Mouse (Mus musculus) right cerebral cortex, postnatal 25 days (tissue): ENCODE results near the gene Urah.

Source experiments
- DNase-seq: peaks from one replicate; pipeline ENCODE4 v3.0.0; 2022

Urah gene

GRCm38 (mm10) chr7:140877364-140877763 lies 42.5 kb downstream of the Urah start:
- no peak for DNase-seq

GRCm38 (mm10) chr7:140879355-140879754 lies 44.5 kb downstream of the Urah start:
- DNase-seq = no peak

- DNase-seq = no peak
Measured at GRCm38 (mm10) chr7:140880419-140880818, 45.6 kb downstream of the Urah start.

GRCm38 (mm10) chr7:140880865-140881515 lies 46.2 kb downstream of the Urah start:
- no peak for DNase-seq

DNA sequence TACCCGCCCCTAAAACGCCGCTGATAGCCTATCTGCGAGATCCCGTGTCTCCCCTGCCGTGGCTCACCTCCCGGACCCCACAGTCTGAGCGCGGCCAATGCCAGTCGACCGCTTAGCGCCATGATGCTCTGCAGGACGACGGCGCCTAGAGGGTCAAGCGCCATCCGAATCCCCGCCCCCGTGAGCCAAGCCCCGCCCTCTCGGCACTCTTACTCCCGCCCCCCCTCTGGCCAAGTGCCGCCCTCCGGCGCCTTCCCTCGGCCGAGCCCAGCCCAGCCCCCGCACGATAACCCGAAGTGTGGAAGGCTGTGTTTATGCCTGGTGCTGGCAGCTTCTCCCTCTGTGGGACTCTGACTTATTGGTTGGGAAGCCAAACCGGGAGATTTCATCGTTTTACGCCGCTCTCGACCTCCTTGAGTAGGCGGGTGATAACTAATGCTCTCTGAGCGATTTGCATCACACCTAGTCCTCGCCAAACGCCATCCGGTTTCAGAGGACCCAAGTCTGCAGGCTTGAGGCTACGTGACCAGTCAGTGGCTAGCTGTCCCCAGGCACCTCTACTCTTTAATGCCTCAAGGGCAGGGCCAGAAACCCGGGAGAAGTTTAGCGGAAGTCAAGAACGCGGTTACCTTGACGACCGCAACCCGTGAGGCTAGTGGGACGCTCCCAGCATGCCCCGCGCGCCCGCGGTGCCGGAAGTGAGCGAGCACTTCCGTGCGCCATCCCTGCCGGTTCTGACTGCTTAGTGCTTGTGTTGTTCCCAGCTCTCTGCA lies 47.1 kb downstream of the Urah start, which contains the start of the genes Psmd13 and Sirt3:
TSS of gene Psmd13 (plus strand) at position 273 of the 773 bp plus-strand sequence.
TSS of gene Sirt3 (minus strand) at position 614 of the 773 bp plus-strand sequence.
- peak; percentile 94 for DNase-seq

DNA sequence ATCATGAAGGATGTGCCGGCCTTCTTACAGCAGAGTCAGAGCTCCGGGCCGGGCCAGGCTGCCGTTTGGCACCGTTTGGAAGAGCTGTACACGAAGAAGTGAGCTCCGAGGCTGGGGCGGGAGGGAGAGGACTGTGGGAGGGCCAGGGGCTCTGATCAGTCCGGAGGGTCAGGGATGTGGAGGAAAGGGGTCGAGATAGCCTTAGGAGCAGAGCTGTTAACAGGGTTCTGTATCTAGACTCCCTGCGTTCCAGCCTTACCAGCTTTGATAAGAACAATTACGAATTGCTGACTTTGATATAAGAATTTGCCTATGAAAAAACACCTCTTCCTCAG lies 47.6 kb downstream of the Urah start:
- DNase-seq = no peak
